Mouse (Mus musculus) hindbrain, embryonic 15.5 days (tissue): Measurements from ENCODE around the gene Ighmbp2. TPM values are rescaled to one million over a fixed set of nuclear protein-coding genes. Genes with fewer than 3 reads are reported as not detected.

Experiments
- ATAC-seq: fragments of 200-750 bp; cut with Nextera tagmentation; 2 replicates; pipeline ENCODE4 v1.8.0; 2017; ENCODE audit warnings: low read depth, moderate number of reproducible peaks, moderate TSS enrichment; ENCODE audit not compliant: low FRiP score
- H3K27ac ChIP-seq: fragments of 300-500 bp; sonication (generic); replicated peaks from 2 replicates; pipeline ENCODE4 v1.5.1; 2015; ENCODE audit warnings: mild to moderate bottlenecking, inconsistent platforms
- H3K27me3 ChIP-seq: fragments of 300-500 bp; sonication (generic); 2 replicates; pipeline ENCODE4 v1.6.1; 2015; ENCODE audit warnings: control low read depth, inconsistent platforms
- H3K36me3 ChIP-seq: fragments of 300-500 bp; sonication (generic); 2 replicates; pipeline ENCODE4 v1.6.1; 2015; ENCODE audit warnings: control low read depth, inconsistent platforms
- H3K4me1 ChIP-seq: fragments of 300-500 bp; sonication (generic); replicated peaks from 2 replicates; pipeline ENCODE4 v1.6.1; 2015; ENCODE audit warnings: control low read depth, inconsistent platforms
- H3K4me2 ChIP-seq: fragments of 300-500 bp; sonication (generic); 2 replicates; pipeline ENCODE4 v1.6.1; 2015; ENCODE audit warnings: moderate library complexity, mild to moderate bottlenecking, inconsistent platforms
- H3K4me3 ChIP-seq: fragments of 300-500 bp; sonication (generic); 2 replicates; pipeline ENCODE4 v1.5.1; 2015; ENCODE audit warnings: mild to moderate bottlenecking, inconsistent platforms
- H3K9ac ChIP-seq: fragments of 300-500 bp; sonication (generic); 2 replicates; pipeline ENCODE4 v1.6.1; 2015; ENCODE audit warnings: inconsistent platforms
- H3K9me3 ChIP-seq: fragments of 300-500 bp; sonication (generic); 2 replicates; pipeline ENCODE4 v1.6.1; 2016; ENCODE audit warnings: control low read depth, inconsistent platforms
- WGBS: fragments of 180-500 bp; shearing (Covaris S2); methylation state at CpG from one replicate; pipeline ENCODE4 v1.1.7; 2015; 5-methylcytosine and 5-hydroxymethylcytosine counted together
- polyA plus RNA-seq: library from polyadenylated mRNA; unstranded; fragments of >200 nt; fragmentation: Nextera tagmentation; extraction: Ambion mirVana; gene quantifications from 2 replicates; pipeline ENCODE4 v1.2.1, GENCODE M21; 2015

Gene Ighmbp2
- polyA plus RNA-seq, 1 experiment from 2014 or later = 11.6 TPM

- no peaks in the 10 kb centered on the region for H3K9me3 ChIP-seq
- H3K9ac ChIP-seq = no peak overlapping the region
- no peak overlapping the region for H3K27ac ChIP-seq
- H3K27me3 ChIP-seq = no peaks in the 10 kb centered on the region
- H3K4me2 ChIP-seq = no peak overlapping the region
- H3K36me3 ChIP-seq = peaks cover 67% of the 10 kb centered on the region
- no peaks in the 10 kb centered on the region for H3K4me1 ChIP-seq
- ATAC-seq = no peak
- 96% methylated on average over 9 of the region's 9 CpGs for WGBS
- no peak overlapping the region for H3K4me3 ChIP-seq
Observed at GRCm38 (mm10) chr19:3273331-3273730, 9.5 kb downstream of the Ighmbp2 start.

- Histone ChIP-seq H3K9ac (no peak overlapping the region), H3K27ac (no peak overlapping the region), H3K4me1 (no peaks in the 10 kb centered on the region), H3K4me2 (no peak overlapping the region), H3K27me3 (no peaks in the 10 kb centered on the region), H3K9me3 (no peaks in the 10 kb centered on the region), H3K4me3 (no peak overlapping the region), H3K36me3 (peaks cover 70% of the 10 kb centered on the region)
- ATAC-seq = no peak
- 94% methylated on average over 6 of the region's 6 CpGs for WGBS
Observed at GRCm38 (mm10) chr19:3271366-3271765, 11.5 kb downstream of the Ighmbp2 start.

GRCm38 (mm10) chr19:3269803-3270202 lies 13.0 kb downstream of the Ighmbp2 start:
- Histone ChIP-seq H3K4me1 (no peaks in the 10 kb centered on the region), H3K4me3 (no peak overlapping the region), H3K36me3 (peaks cover 76% of the 10 kb centered on the region), H3K9ac (no peak overlapping the region), H3K4me2 (no peak overlapping the region), H3K27me3 (no peaks in the 10 kb centered on the region), H3K9me3 (no peaks in the 10 kb centered on the region), H3K27ac (no peak overlapping the region)
- ATAC-seq = no peak
- 88% methylated on average over 6 of the region's 6 CpGs for WGBS

- WGBS = 95% methylated on average over 9 of the region's 9 CpGs
- Histone ChIP-seq H3K4me1 (no peaks in the 10 kb centered on the region), H3K36me3 (peaks cover 77% of the 10 kb centered on the region), H3K27me3 (no peaks in the 10 kb centered on the region), H3K4me3 (no peak overlapping the region), H3K9me3 (no peaks in the 10 kb centered on the region), H3K4me2 (no peak overlapping the region), H3K27ac (no peak overlapping the region), H3K9ac (no peak overlapping the region)
- ATAC-seq = no peak
Observed at GRCm38 (mm10) chr19:3269279-3269678, 13.5 kb downstream of the Ighmbp2 start.

GRCm38 (mm10) chr19:3268218-3268980 lies 14.4 kb downstream of the Ighmbp2 start:
- H3K27me3 ChIP-seq = no peaks in the 10 kb centered on the region
- no peak for ATAC-seq

GRCm38 (mm10) chr19:3267340-3267739 lies 15.5 kb downstream of the Ighmbp2 start:
- Histone ChIP-seq H3K9ac (no peak overlapping the region), H3K4me3 (no peak overlapping the region), H3K4me1 (no peaks in the 10 kb centered on the region), H3K36me3 (peaks cover 67% of the 10 kb centered on the region), H3K4me2 (no peak overlapping the region), H3K27me3 (no peaks in the 10 kb centered on the region), H3K9me3 (no peaks in the 10 kb centered on the region), H3K27ac (no peak overlapping the region)
- 90% methylated on average over 4 of the region's 4 CpGs for WGBS
- ATAC-seq = no peak

More at GRCm38 (mm10) chr19:3268218-3268980, 14.4 kb downstream of the Ighmbp2 start:
- no peaks in the 10 kb centered on the region for H3K9me3 ChIP-seq
- H3K36me3 ChIP-seq = peaks cover 75% of the 10 kb centered on the region
- no peak overlapping the region for H3K9ac ChIP-seq
- H3K27ac ChIP-seq = no peak overlapping the region
- H3K4me2 ChIP-seq = no peak overlapping the region
- WGBS = 96% methylated on average over 17 of the region's 17 CpGs
- no peak overlapping the region for H3K4me3 ChIP-seq
- H3K4me1 ChIP-seq = no peaks in the 10 kb centered on the region

GRCm38 (mm10) chr19:3266676-3267075 lies 16.1 kb downstream of the Ighmbp2 start:
- Histone ChIP-seq H3K27me3 (no peaks in the 10 kb centered on the region), H3K4me1 (no peaks in the 10 kb centered on the region), H3K4me3 (no peak overlapping the region), H3K36me3 (peaks cover 66% of the 10 kb centered on the region), H3K27ac (no peak overlapping the region), H3K9ac (no peak overlapping the region), H3K4me2 (no peak overlapping the region), H3K9me3 (no peaks in the 10 kb centered on the region)
- WGBS = 95% methylated on average over 4 of the region's 4 CpGs
- no peak for ATAC-seq

- no peaks in the 10 kb centered on the region for H3K4me1 ChIP-seq
- H3K4me2 ChIP-seq = no peak overlapping the region
- no peaks in the 10 kb centered on the region for H3K27me3 ChIP-seq
- H3K27ac ChIP-seq = no peak overlapping the region
- 94% methylated on average over 5 of the region's 5 CpGs for WGBS
- peaks cover 68% of the 10 kb centered on the region for H3K36me3 ChIP-seq
- no peak overlapping the region for H3K9ac ChIP-seq
- H3K9me3 ChIP-seq = no peaks in the 10 kb centered on the region
- H3K4me3 ChIP-seq = no peak overlapping the region
- no peak for ATAC-seq
Observed at GRCm38 (mm10) chr19:3266136-3266535, 16.7 kb downstream of the Ighmbp2 start.

GRCm38 (mm10) chr19:3265180-3265579 lies 17.6 kb downstream of the Ighmbp2 start:
- Histone ChIP-seq H3K4me2 (no peak overlapping the region), H3K9me3 (no peaks in the 10 kb centered on the region), H3K9ac (no peak overlapping the region), H3K4me3 (no peak overlapping the region), H3K27ac (no peak overlapping the region), H3K27me3 (no peaks in the 10 kb centered on the region), H3K36me3 (peaks cover 68% of the 10 kb centered on the region), H3K4me1 (no peaks in the 10 kb centered on the region)
- ATAC-seq = no peak
- 94% methylated on average over 9 of the region's 9 CpGs for WGBS

GRCm38 (mm10) chr19:3264348-3264747 lies 18.5 kb downstream of the Ighmbp2 start:
- Histone ChIP-seq H3K9ac (no peak overlapping the region), H3K4me2 (no peak overlapping the region), H3K4me3 (no peak overlapping the region), H3K27me3 (no peaks in the 10 kb centered on the region), H3K9me3 (no peaks in the 10 kb centered on the region), H3K4me1 (no peaks in the 10 kb centered on the region), H3K27ac (no peak overlapping the region), H3K36me3 (peaks cover 72% of the 10 kb centered on the region)
- no peak for ATAC-seq
- 94% methylated on average over 6 of the region's 6 CpGs for WGBS

- Histone ChIP-seq H3K9me3 (no peaks in the 10 kb centered on the region), H3K27ac (no peak overlapping the region), H3K27me3 (no peaks in the 10 kb centered on the region), H3K36me3 (peaks cover 55% of the 10 kb centered on the region), H3K4me1 (no peaks in the 10 kb centered on the region), H3K9ac (no peak overlapping the region), H3K4me3 (no peak overlapping the region), H3K4me2 (no peak overlapping the region)
- ATAC-seq = no peak
- 89% methylated on average over 12 of the region's 12 CpGs for WGBS
Observed at GRCm38 (mm10) chr19:3261764-3262525, 20.9 kb downstream of the Ighmbp2 start.

- H3K9me3 ChIP-seq = no peaks in the 10 kb centered on the region
- H3K27me3 ChIP-seq = no peaks in the 10 kb centered on the region
- H3K4me2 ChIP-seq = no peak overlapping the region
- H3K4me1 ChIP-seq = no peaks in the 10 kb centered on the region
- 95% methylated on average over 7 of the region's 7 CpGs for WGBS
- no peak overlapping the region for H3K9ac ChIP-seq
- ATAC-seq = no peak
- peaks cover 49% of the 10 kb centered on the region for H3K36me3 ChIP-seq
- H3K4me3 ChIP-seq = no peak overlapping the region
- no peak overlapping the region for H3K27ac ChIP-seq
Observed at GRCm38 (mm10) chr19:3261336-3261735, 21.5 kb downstream of the Ighmbp2 start.
